Mouse (Mus musculus): Measurements from ENCODE around the gene Oser1. TPM values are rescaled to one million over a fixed set of nuclear protein-coding genes. Genes with fewer than 3 reads are reported as not detected.

Gene Oser1
- polyA plus RNA-seq, 1 experiment = 3.5 TPM

DNA sequence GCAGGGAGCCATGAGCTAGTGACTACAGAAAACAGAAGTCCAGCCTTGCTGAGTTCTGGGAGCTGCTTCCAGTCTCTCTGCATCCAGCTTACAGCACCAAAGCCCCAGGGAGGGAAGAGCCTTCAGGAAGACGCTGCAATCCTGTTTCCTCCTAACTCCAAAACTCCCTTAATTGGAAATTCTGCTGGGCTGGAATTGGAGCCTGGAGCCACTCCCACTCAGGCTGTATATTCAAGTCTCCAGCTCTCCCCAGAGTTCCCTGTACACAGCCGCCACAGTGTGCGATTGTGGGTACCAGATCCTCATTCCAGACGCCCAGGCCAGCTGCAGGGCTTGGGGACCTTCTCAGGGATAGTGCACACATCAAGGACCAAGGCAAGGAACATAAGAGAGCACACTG lies 54.3 kb downstream of the Oser1 start:
- Histone ChIP-seq H3K9me3 (no peaks in the 10 kb centered on the region), H3K4me3 (replicated peaks) (no peak overlapping the region), H3K4me1 (no peaks in the 10 kb centered on the region), H3K36me3 (replicated peaks; ENCODE audit: low read length) (no peaks in the 10 kb centered on the region), H3K27me3 (replicated peaks) (peaks cover 60% of the 10 kb centered on the region)
- TF ChIP-seq GATA1 (IDR thresholded peaks at IDR 0.05; ENCODE audit: borderline replicate concordance, low read length) (no peak), FLI1 (IDR thresholded peaks at IDR 0.05; ENCODE audit: low read length) (no peak)

GRCm38 (mm10) chr2:163364785-163365541 lies 59.5 kb downstream of the Oser1 start:
- H3K4me3 ChIP-seq (replicated peaks) = no peak overlapping the region
- H3K9me3 ChIP-seq = no peaks in the 10 kb centered on the region
- H3K27me3 ChIP-seq (replicated peaks) = peaks cover 67% of the 10 kb centered on the region
- no peaks in the 10 kb centered on the region for H3K36me3 ChIP-seq (replicated peaks; ENCODE audit: low read length)
- no peaks in the 10 kb centered on the region for H3K4me1 ChIP-seq
- TF ChIP-seq FLI1 (IDR thresholded peaks at IDR 0.05; ENCODE audit: low read length) (no peak), GATA1 (IDR thresholded peaks at IDR 0.05; ENCODE audit: borderline replicate concordance, low read length) (no peak)

GRCm38 (mm10) chr2:163362940-163363921 lies 61.3 kb downstream of the Oser1 start:
- H3K9me3 ChIP-seq = no peaks in the 10 kb centered on the region
- H3K4me1 ChIP-seq = 0 out of 2 replicates have a peak, but pooled peaks cover 5% of the 10 kb centered on the region
- H3K36me3 ChIP-seq (replicated peaks; ENCODE audit: low read length) = no peaks in the 10 kb centered on the region
- no peak for TF ChIP-seq FLI1 (IDR thresholded peaks at IDR 0.05; ENCODE audit: low read length)
- no peak for TF ChIP-seq GATA1 (IDR thresholded peaks at IDR 0.05; ENCODE audit: borderline replicate concordance, low read length)
- no peak overlapping the region for H3K4me3 ChIP-seq (replicated peaks)
- H3K27me3 ChIP-seq (replicated peaks) = peaks cover 61% of the 10 kb centered on the region

- H3K4me1 ChIP-seq = peaks cover 17% of the 10 kb centered on the region
- H3K27me3 ChIP-seq (replicated peaks) = peaks cover 62% of the 10 kb centered on the region
These were observed 63.5 kb downstream of the Oser1 start for GRCm38 (mm10) chr2:163360858-163361623.

GRCm38 (mm10) chr2:163359253-163359652 lies 65.2 kb downstream of the Oser1 start:
- no peaks in the 10 kb centered on the region for H3K9me3 ChIP-seq
- TF ChIP-seq GATA1 (IDR thresholded peaks at IDR 0.05; ENCODE audit: borderline replicate concordance, low read length) (no peak), FLI1 (IDR thresholded peaks at IDR 0.05; ENCODE audit: low read length) (no peak)
- H3K27me3 ChIP-seq (replicated peaks) = peaks cover 60% of the 10 kb centered on the region
- H3K4me3 ChIP-seq (replicated peaks) = no peak overlapping the region
- peaks cover 23% of the 10 kb centered on the region for H3K4me1 ChIP-seq
- H3K36me3 ChIP-seq (replicated peaks; ENCODE audit: low read length) = no peaks in the 10 kb centered on the region

More at GRCm38 (mm10) chr2:163360858-163361623, 63.5 kb downstream of the Oser1 start:
- no peak overlapping the region for H3K4me3 ChIP-seq (replicated peaks)
- no peaks in the 10 kb centered on the region for H3K36me3 ChIP-seq (replicated peaks; ENCODE audit: low read length)
- TF ChIP-seq GATA1 (IDR thresholded peaks at IDR 0.05; ENCODE audit: borderline replicate concordance, low read length) = no peak
- no peak for TF ChIP-seq FLI1 (IDR thresholded peaks at IDR 0.05; ENCODE audit: low read length)
- H3K9me3 ChIP-seq = no peaks in the 10 kb centered on the region

GRCm38 (mm10) chr2:163358662-163359061 lies 65.8 kb downstream of the Oser1 start:
- Histone ChIP-seq H3K9me3 (no peaks in the 10 kb centered on the region), H3K4me1 (peaks cover 23% of the 10 kb centered on the region), H3K4me3 (replicated peaks) (no peak overlapping the region), H3K36me3 (replicated peaks; ENCODE audit: low read length) (no peaks in the 10 kb centered on the region), H3K27me3 (replicated peaks) (peaks cover 60% of the 10 kb centered on the region)
- no peak for TF ChIP-seq GATA1 (IDR thresholded peaks at IDR 0.05; ENCODE audit: borderline replicate concordance, low read length)
- TF ChIP-seq FLI1 (IDR thresholded peaks at IDR 0.05; ENCODE audit: low read length) = no peak

DNA sequence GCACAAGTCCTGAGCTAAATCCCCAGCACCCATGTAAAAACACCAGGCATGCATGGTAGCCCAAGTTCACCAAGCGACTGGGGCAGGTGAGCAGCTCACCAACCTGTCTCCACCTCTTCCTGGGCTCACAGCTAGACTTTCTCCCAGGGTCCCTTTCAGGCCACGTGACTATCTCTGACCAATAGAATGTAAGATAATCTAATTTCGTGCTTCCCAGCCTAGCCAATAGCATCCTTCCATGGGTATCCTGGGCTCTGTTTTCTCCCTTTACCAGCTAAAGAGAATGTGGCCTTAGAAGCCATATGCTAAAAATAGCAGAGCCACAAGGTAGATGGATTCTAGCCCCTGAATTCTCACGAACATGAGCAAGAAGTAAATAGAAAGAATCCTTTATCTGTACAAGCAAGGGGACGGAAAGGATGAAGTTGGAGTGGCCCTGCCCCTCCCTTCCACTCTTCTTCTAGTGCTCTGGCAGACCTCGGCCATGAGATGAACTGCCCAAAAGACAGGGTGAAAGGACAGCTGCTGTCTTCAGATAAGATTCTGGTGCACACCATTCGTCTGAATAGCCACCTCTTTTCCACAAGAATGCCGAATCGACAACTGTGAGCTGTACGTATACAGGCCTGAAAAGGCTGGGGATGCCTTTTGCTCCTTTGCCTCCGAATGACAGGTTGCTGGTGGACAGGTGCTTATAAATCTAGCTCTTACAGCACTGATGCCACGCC lies 68.2 kb downstream of the Oser1 start:
- Histone ChIP-seq H3K4me3 (replicated peaks) (no peak overlapping the region), H3K4me1 (peaks cover 23% of the 10 kb centered on the region), H3K27me3 (replicated peaks) (peaks cover 62% of the 10 kb centered on the region), H3K36me3 (replicated peaks; ENCODE audit: low read length) (no peaks in the 10 kb centered on the region), H3K9me3 (peaks cover 3% of the 10 kb centered on the region; the same call in 1 of the 2 replicates)
- TF ChIP-seq GATA1 (IDR thresholded peaks at IDR 0.05; ENCODE audit: borderline replicate concordance, low read length) (no peak), FLI1 (IDR thresholded peaks at IDR 0.05; ENCODE audit: low read length) (no peak)

Other genes starting within 250 kb of the Oser1 start
- gene Tox2, start 221.6 kb downstream of the Oser1 start, polyA plus RNA-seq (2012; ENCODE audit: insufficient read depth, low replicate concordance) = 4.5 and 36.8 TPM in 2 replicates
- gene Jph2, start 26.7 kb downstream of the Oser1 start, polyA plus RNA-seq (2012; ENCODE audit: insufficient read depth, low replicate concordance) = 0.13 and 1.0 TPM in 2 replicates
- gene Gdap1l1, start 13.8 kb upstream of the Oser1 start, polyA plus RNA-seq (2012; ENCODE audit: insufficient read depth, low replicate concordance) = 0.47 TPM in 1 of 2 replicates, not detected in the other
- 0.68 and 1.1 TPM in 2 replicates for gene Fitm2, start 47.9 kb upstream of the Oser1 start, polyA plus RNA-seq (2012; ENCODE audit: insufficient read depth, low replicate concordance)
- not detected in 2 replicates for gene R3hdml, start 67.6 kb upstream of the Oser1 start, polyA plus RNA-seq (2012; ENCODE audit: insufficient read depth, low replicate concordance)
- 0.08 TPM in 1 of 2 replicates, not detected in the other for gene Hnf4a, start 82.1 kb upstream of the Oser1 start, polyA plus RNA-seq (2012; ENCODE audit: insufficient read depth, low replicate concordance)
- 5.6 and 12.6 TPM in 2 replicates for gene Ttpal, start 177.6 kb upstream of the Oser1 start, polyA plus RNA-seq (2012; ENCODE audit: insufficient read depth, low replicate concordance)
- gene Serinc3, start 220.4 kb upstream of the Oser1 start, polyA plus RNA-seq (2012; ENCODE audit: insufficient read depth, low replicate concordance) = 8.6 and 31.2 TPM in 2 replicates
- gene Pkig, start 233.7 kb upstream of the Oser1 start, polyA plus RNA-seq (2012; ENCODE audit: insufficient read depth, low replicate concordance) = 348 and 581 TPM in 2 replicates

Measured in megakaryocyte, embryonic 14.5 days (primary cell).